Mouse (Mus musculus) limb, embryonic 11.5 days (tissue): Measurements from ENCODE around the gene Timm22. TPM values are rescaled to one million over a fixed set of nuclear protein-coding genes. Genes with fewer than 3 reads are reported as not detected.
A peak's percentile ranks its signal among the peaks of the same experiment; 100 is the strongest.

Experiments
- ATAC-seq: fragments of 200-750 bp; cut with Nextera tagmentation; 2 replicates; pipeline ENCODE4 v1.8.0; 2017; ENCODE audit warnings: low read depth; ENCODE audit not compliant: insufficient number of reproducible peaks, low FRiP score, low TSS enrichment
- DNase-seq: peaks from one replicate; pipeline ENCODE4 v3.0.0-alpha.2; 2015; ENCODE audit warnings: low spot score
- H3K27ac ChIP-seq: fragments of 300-500 bp; sonication (generic); replicated peaks from 2 replicates; pipeline ENCODE4 v1.5.1; 2014; ENCODE audit warnings: low read depth, mild to moderate bottlenecking, low read length
- H3K27me3 ChIP-seq: fragments of 300-500 bp; sonication (generic); 2 replicates; pipeline ENCODE4 v1.6.1; 2014; ENCODE audit warnings: mild to moderate bottlenecking, low read length, mixed read lengths; ENCODE audit not compliant: control insufficient read depth, insufficient read depth
- H3K36me3 ChIP-seq: fragments of 300-500 bp; sonication (generic); 2 replicates; pipeline ENCODE4 v1.6.1; 2014; ENCODE audit warnings: mild to moderate bottlenecking, low read length, moderate library complexity, mixed read lengths; ENCODE audit not compliant: control insufficient read depth, insufficient read depth
- H3K4me1 ChIP-seq: fragments of 300-500 bp; sonication (generic); 2 replicates; pipeline ENCODE4 v1.6.1; 2014; ENCODE audit warnings: low read length, mixed read lengths; ENCODE audit not compliant: control insufficient read depth, insufficient read depth
- H3K4me2 ChIP-seq: fragments of 300-500 bp; sonication (generic); 2 replicates; pipeline ENCODE4 v1.6.1; 2014; ENCODE audit warnings: low read depth, mild to moderate bottlenecking, moderate library complexity; ENCODE audit not compliant: severe bottlenecking
- H3K4me3 ChIP-seq: fragments of 300-500 bp; sonication (generic); 2 replicates; pipeline ENCODE4 v1.5.1; 2014; ENCODE audit warnings: low read depth, low read length
- H3K9ac ChIP-seq: fragments of 300-500 bp; sonication (generic); 2 replicates; pipeline ENCODE4 v1.6.1; 2014; ENCODE audit warnings: mild to moderate bottlenecking, low read length
- H3K9me3 ChIP-seq: fragments of 300-500 bp; sonication (generic); 2 replicates; pipeline ENCODE4 v1.6.1; 2016; ENCODE audit warnings: low read length; ENCODE audit not compliant: control insufficient read depth
- WGBS: fragments of 180-500 bp; shearing (Covaris S2); extraction: QIAGEN DNeasy Blood & Tissue Kit; methylation state at CpG from one replicate; pipeline ENCODE4 v1.1.7; 2014; 5-methylcytosine and 5-hydroxymethylcytosine counted together
- polyA plus RNA-seq: library from polyadenylated mRNA; unstranded; fragments of >200 nt; fragmentation: Nextera tagmentation; extraction: Ambion mirVana; gene quantifications from 2 replicates; pipeline ENCODE4 v1.2.1, GENCODE M21; 2014

The Timm22 gene
- polyA plus RNA-seq, 1 experiment from 2014 or later = 152 TPM

DNA sequence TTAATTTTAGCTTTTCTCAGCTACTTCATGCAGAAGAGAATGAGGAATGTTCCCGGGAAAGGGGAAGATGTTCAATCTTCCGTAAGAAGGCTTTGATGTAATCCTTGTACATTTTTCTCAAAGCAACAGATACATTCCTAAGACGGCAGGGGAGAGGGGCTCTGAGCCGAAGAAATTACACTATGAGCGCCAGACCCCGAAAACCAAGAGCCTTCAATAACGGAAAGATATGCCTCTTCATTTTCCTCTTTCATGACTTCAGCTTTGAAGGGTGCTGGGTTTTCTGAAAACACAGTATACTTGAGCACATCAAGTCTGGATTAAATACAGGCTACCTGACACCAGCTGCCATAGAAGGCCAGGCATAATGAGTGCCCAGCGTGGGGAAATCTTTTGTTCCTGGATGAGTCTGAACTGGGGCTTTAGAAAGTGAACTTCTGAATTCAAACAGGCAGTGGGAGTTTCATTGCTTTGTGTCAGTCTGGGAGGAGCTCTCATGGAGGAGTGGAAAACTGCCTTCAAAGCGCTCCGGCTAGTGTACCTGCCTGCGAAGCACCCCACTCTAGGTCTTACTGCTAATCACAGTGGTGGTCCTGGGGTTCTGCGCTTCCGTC, 23.9 kb upstream of the Timm22 start:
- no peaks in the 10 kb centered on the region for H3K36me3 ChIP-seq
- no peak overlapping the region for H3K4me3 ChIP-seq
- H3K27ac ChIP-seq = no peak overlapping the region
- H3K4me2 ChIP-seq = no peak overlapping the region
- H3K9ac ChIP-seq = no peak overlapping the region
- peaks cover 29% of the 10 kb centered on the region for H3K4me1 ChIP-seq
- WGBS = 76% methylated on average over 13 of the region's 13 CpGs
- no peak for DNase-seq
- ATAC-seq = no peak
- no peaks in the 10 kb centered on the region for H3K9me3 ChIP-seq
- H3K27me3 ChIP-seq = no peaks in the 10 kb centered on the region

DNA sequence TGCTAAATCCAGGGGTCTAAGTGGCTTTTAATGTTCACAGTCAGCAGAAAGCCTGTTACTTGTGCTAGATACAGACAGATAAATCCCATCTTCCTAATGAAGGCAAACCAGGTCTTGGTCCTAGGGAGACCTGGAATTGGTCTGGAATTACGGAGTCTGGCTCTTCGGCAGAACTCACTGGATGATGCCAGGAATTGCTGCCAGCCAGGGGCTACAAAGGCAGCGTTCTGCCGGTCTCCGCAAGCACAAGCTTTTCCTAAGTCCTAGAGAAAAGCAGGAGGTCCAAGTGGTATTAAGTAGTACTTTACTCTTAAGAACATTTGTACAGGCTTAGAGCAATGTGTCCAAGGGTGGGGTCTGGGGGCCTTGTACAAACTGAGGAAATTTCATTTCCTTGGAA, 22.4 kb upstream of the Timm22 start:
- 82% methylated on average over 5 of the region's 5 CpGs for WGBS
- ATAC-seq (no peak), DNase-seq (no peak)
- H3K4me2 ChIP-seq = no peak overlapping the region
- H3K27me3 ChIP-seq = no peaks in the 10 kb centered on the region
- peak overlapping the region; percentile 30 for H3K27ac ChIP-seq
- H3K36me3 ChIP-seq = no peaks in the 10 kb centered on the region
- H3K9ac ChIP-seq = no peak overlapping the region
- H3K4me1 ChIP-seq = peaks cover 35% of the 10 kb centered on the region
- no peak overlapping the region for H3K4me3 ChIP-seq
- H3K9me3 ChIP-seq = no peaks in the 10 kb centered on the region

- peak; percentile 49 for DNase-seq
- peaks cover 29% of the 10 kb centered on the region for H3K4me1 ChIP-seq
- peak overlapping the region; percentile 41; the same call in 1 of the 2 replicates for H3K9ac ChIP-seq
- WGBS = 40% methylated on average over 4 of the region's 4 CpGs
- no peak overlapping the region for H3K4me2 ChIP-seq
- no peaks in the 10 kb centered on the region for H3K27me3 ChIP-seq
- peak overlapping the region; percentile 63 for H3K27ac ChIP-seq
- no peak overlapping the region for H3K4me3 ChIP-seq
- ATAC-seq = peak; percentile 26; the same call in 1 of the 2 replicates
- H3K36me3 ChIP-seq = no peaks in the 10 kb centered on the region
- H3K9me3 ChIP-seq = no peaks in the 10 kb centered on the region
Measured at GRCm38 (mm10) chr11:76385017-76385416, 21.7 kb upstream of the Timm22 start.

- 60% methylated on average over 3 of the region's 3 CpGs for WGBS
Measured at GRCm38 (mm10) chr11:76385746-76386145, 21.0 kb upstream of the Timm22 start.

DNA sequence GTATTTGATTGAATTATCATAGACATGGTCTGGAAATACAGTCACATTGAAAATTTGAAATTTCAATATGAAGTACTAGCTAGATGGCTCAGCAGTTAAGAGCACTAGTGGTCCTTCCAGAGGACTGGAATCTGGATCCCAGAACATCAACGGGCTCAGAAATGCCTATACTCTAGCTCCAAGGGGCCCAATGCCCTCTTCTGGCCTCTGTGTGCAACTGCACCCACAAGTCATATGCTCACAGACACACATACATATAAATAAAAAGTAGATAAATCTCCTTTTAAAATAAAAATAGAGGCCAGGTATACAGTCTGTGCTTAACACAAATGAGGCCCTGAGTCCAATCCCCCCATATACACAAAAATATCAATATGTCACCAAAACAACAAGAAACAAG, 19.7 kb upstream of the Timm22 start:
- Histone ChIP-seq H3K4me1 (peaks cover 21% of the 10 kb centered on the region; the same call in 1 of the 2 replicates), H3K9me3 (no peaks in the 10 kb centered on the region)
- 76% methylated on average over 1 of the region's 1 CpGs for WGBS

More at GRCm38 (mm10) chr11:76385746-76386145, 21.0 kb upstream of the Timm22 start:
- Histone ChIP-seq H3K36me3 (no peaks in the 10 kb centered on the region), H3K4me2 (no peak overlapping the region), H3K9ac (no peak overlapping the region), H3K4me3 (no peak overlapping the region), H3K27me3 (no peaks in the 10 kb centered on the region), H3K4me1 (peaks cover 25% of the 10 kb centered on the region; the same call in 1 of the 2 replicates), H3K9me3 (no peaks in the 10 kb centered on the region), H3K27ac (peak overlapping the region; percentile 63)
- ATAC-seq (no peak), DNase-seq (no peak)

GRCm38 (mm10) chr11:76388711-76389110, 18.0 kb upstream of the Timm22 start:
- H3K9ac ChIP-seq = no peak overlapping the region
- 46% methylated on average over 7 of the region's 7 CpGs for WGBS
- no peak overlapping the region for H3K27ac ChIP-seq

More for the DNA sequence above, 19.7 kb upstream of the Timm22 start:
- no peak overlapping the region for H3K4me3 ChIP-seq
- no peak overlapping the region for H3K27ac ChIP-seq
- no peaks in the 10 kb centered on the region for H3K27me3 ChIP-seq
- no peak for DNase-seq
- no peak for ATAC-seq
- H3K4me2 ChIP-seq = no peak overlapping the region
- peaks cover 3% of the 10 kb centered on the region; the same call in 1 of the 2 replicates for H3K36me3 ChIP-seq
- no peak overlapping the region for H3K9ac ChIP-seq

DNA sequence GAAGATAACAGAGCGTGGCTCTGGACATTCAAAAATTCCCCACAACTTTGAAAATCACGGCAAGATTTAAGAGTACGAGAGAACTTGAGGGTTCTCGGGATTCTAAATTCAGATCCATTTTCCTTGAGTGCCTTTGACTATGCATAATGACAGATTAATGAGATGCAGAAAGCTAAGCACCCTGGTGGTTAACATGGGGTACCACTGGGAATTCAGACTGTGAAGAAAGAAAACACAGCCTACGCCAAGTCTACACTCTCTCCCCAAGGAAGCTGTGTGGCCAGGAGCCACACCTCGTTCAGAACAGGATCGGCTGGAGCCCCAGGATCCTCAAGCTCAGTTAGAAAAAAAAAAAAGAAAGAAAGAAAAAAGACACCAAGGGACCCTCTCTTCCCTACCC, 14.2 kb upstream of the Timm22 start:
- Histone ChIP-seq H3K4me2 (no peak overlapping the region), H3K4me1 (peaks cover 12% of the 10 kb centered on the region), H3K9me3 (no peaks in the 10 kb centered on the region), H3K36me3 (peaks cover 3% of the 10 kb centered on the region; the same call in 1 of the 2 replicates), H3K9ac (no peak overlapping the region), H3K27me3 (no peaks in the 10 kb centered on the region), H3K27ac (no peak overlapping the region), H3K4me3 (no peak overlapping the region)
- ATAC-seq (no peak), DNase-seq (no peak)
- WGBS = 93% methylated on average over 7 of the region's 7 CpGs

More at GRCm38 (mm10) chr11:76388711-76389110, 18.0 kb upstream of the Timm22 start:
- Histone ChIP-seq H3K9me3 (no peaks in the 10 kb centered on the region), H3K4me2 (no peak overlapping the region), H3K27me3 (no peaks in the 10 kb centered on the region), H3K4me3 (no peak overlapping the region), H3K36me3 (peaks cover 3% of the 10 kb centered on the region; the same call in 1 of the 2 replicates), H3K4me1 (peaks cover 21% of the 10 kb centered on the region; the same call in 1 of the 2 replicates)
- DNase-seq (no peak), ATAC-seq (no peak)

DNA sequence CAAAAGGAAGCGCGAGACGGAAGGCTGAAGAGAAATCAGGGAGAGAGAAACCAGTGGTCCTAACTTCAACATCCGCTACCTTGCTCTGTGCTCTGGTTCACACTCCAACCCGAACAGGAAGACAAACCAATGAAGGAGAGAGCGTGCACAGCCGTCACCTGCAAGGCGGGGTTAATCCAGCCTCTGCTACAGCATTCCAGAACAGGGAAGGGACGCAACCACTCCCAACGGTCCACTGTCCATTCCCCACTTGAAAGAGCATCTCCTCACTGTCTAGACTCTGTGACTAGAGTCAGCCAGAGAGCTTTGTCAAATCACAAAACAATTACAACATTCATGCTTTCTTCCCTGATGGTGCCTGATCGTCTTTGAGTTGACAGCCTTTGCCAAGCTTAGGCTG, 13.8 kb upstream of the Timm22 start:
- Histone ChIP-seq H3K9ac (no peak overlapping the region), H3K4me3 (no peak overlapping the region), H3K4me2 (no peak overlapping the region), H3K27me3 (no peaks in the 10 kb centered on the region), H3K4me1 (peaks cover 14% of the 10 kb centered on the region), H3K36me3 (peaks cover 3% of the 10 kb centered on the region; the same call in 1 of the 2 replicates), H3K27ac (no peak overlapping the region), H3K9me3 (no peaks in the 10 kb centered on the region)
- 91% methylated on average over 11 of the region's 11 CpGs for WGBS
- no peak for ATAC-seq
- no peak for DNase-seq
